Mouse (Mus musculus) heart, embryonic 14.5 days (tissue): ENCODE results near the gene Tmem121. TPM values are rescaled to one million over a fixed set of nuclear protein-coding genes. Genes with fewer than 3 reads are reported as not detected.

Experiments
- ATAC-seq: fragments of 200-750 bp; cut with Nextera tagmentation; 2 replicates; pipeline ENCODE4 v1.8.0; 2017; ENCODE audit warnings: low read depth, moderate TSS enrichment; ENCODE audit not compliant: insufficient number of reproducible peaks, insufficient read depth, low FRiP score
- H3K27ac ChIP-seq, 2 experiments: fragments of 200-500 bp in 1 of 2; fragments of 300-500 bp in 1 of 2; sonication (generic) in 1 of 2; replicated peaks in 1 of 2; 2 replicates each; pipeline ENCODE4 v1.5.1; 2012 to 2014; ENCODE audit warnings: low read depth in 2 of 2, low read length in 2 of 2, control low read depth in 1 of 2, mild to moderate bottlenecking in 1 of 2, mixed read lengths in 1 of 2; ENCODE audit not compliant: control insufficient read depth in 1 of 2, insufficient read depth in 1 of 2
- H3K27me3 ChIP-seq: fragments of 300-500 bp; sonication (generic); 2 replicates; pipeline ENCODE4 v1.6.1; 2014; ENCODE audit warnings: mild to moderate bottlenecking, low read length, control low read depth; ENCODE audit not compliant: control insufficient read depth, insufficient read depth
- H3K36me3 ChIP-seq: fragments of 300-500 bp; sonication (generic); 2 replicates; pipeline ENCODE4 v1.6.1; 2014; ENCODE audit warnings: mild to moderate bottlenecking, control low read depth, low read length, mixed read lengths; ENCODE audit not compliant: control insufficient read depth, insufficient read depth
- H3K4me1 ChIP-seq, 2 experiments: fragments of 200-500 bp in 1 of 2; fragments of 300-500 bp in 1 of 2; sonication (generic) in 1 of 2; 2 replicates each; pipeline ENCODE4 v1.6.1; 2012 to 2014; ENCODE audit warnings: low read length in 2 of 2, control low read depth in 1 of 2, mixed read lengths in 1 of 2; ENCODE audit not compliant: control insufficient read depth in 2 of 2, insufficient read depth in 2 of 2
- H3K4me2 ChIP-seq: fragments of 300-500 bp; sonication (generic); 2 replicates; pipeline ENCODE4 v1.6.1; 2014; ENCODE audit warnings: mild to moderate bottlenecking, low read length
- H3K4me3 ChIP-seq, 2 experiments: fragments of 200-500 bp in 1 of 2; fragments of 300-500 bp in 1 of 2; sonication (generic) in 1 of 2; 2 replicates each; pipeline ENCODE4 v1.5.1; 2012 to 2014; ENCODE audit warnings: low read length in 2 of 2, mild to moderate bottlenecking in 2 of 2, control low read depth in 1 of 2, low read depth in 1 of 2, moderate library complexity in 1 of 2; ENCODE audit not compliant: control insufficient read depth in 1 of 2, insufficient read depth in 1 of 2
- H3K9ac ChIP-seq: fragments of 300-500 bp; sonication (generic); 2 replicates; pipeline ENCODE4 v1.6.1; 2014; ENCODE audit warnings: mild to moderate bottlenecking, low read length
- H3K9me3 ChIP-seq: fragments of 300-500 bp; sonication (generic); 2 replicates; pipeline ENCODE4 v1.6.1; 2016; ENCODE audit warnings: low read length, control low read depth; ENCODE audit not compliant: control insufficient read depth
- WGBS: fragments of 180-500 bp; shearing (Covaris S2); extraction: QIAGEN DNeasy Blood & Tissue Kit; methylation state at CpG from one replicate; pipeline ENCODE4 v1.1.7; 2014; 5-methylcytosine and 5-hydroxymethylcytosine counted together
- polyA plus RNA-seq: library from polyadenylated mRNA; unstranded; fragments of >200 nt; fragmentation: Nextera tagmentation; extraction: Ambion mirVana; gene quantifications from 2 replicates; pipeline ENCODE4 v1.2.1, GENCODE M21; 2014

Gene Tmem121
- polyA plus RNA-seq, 1 experiment from 2014 or later, result 1.2 TPM

- Histone ChIP-seq H3K9me3 (no peaks in the 10 kb centered on the region), H3K4me3 (no peak overlapping the region), H3K4me1 (peaks cover 0 to 2% of the 10 kb centered on the region in 2 experiments; a peak in 1 of 4 replicates), H3K9ac (no peak overlapping the region), H3K36me3 (no peaks in the 10 kb centered on the region), H3K4me2 (no peak overlapping the region), H3K27me3 (no peaks in the 10 kb centered on the region), H3K27ac (no peak overlapping the region)
- no peak for ATAC-seq
- WGBS, result 27% methylated on average over 11 of the region's 11 CpGs
Observed at GRCm38 (mm10) chr12:113217306-113218242, 31.8 kb downstream of the Tmem121 start.

- H3K27ac ChIP-seq, result no peak overlapping the region
- ATAC-seq, result no peak
- no peaks in the 10 kb centered on the region for H3K9me3 ChIP-seq
- no peak overlapping the region for H3K4me2 ChIP-seq
- H3K36me3 ChIP-seq, result no peaks in the 10 kb centered on the region
- peaks cover 0 to 2% of the 10 kb centered on the region in 2 experiments; a peak in 1 of 4 replicates for H3K4me1 ChIP-seq
- H3K9ac ChIP-seq, result no peak overlapping the region
- no peak overlapping the region for H3K4me3 ChIP-seq
- WGBS, result 48% methylated on average over 4 of the region's 4 CpGs
- H3K27me3 ChIP-seq, result no peaks in the 10 kb centered on the region
Observed at GRCm38 (mm10) chr12:113219867-113220266, 34.1 kb downstream of the Tmem121 start.

DNA sequence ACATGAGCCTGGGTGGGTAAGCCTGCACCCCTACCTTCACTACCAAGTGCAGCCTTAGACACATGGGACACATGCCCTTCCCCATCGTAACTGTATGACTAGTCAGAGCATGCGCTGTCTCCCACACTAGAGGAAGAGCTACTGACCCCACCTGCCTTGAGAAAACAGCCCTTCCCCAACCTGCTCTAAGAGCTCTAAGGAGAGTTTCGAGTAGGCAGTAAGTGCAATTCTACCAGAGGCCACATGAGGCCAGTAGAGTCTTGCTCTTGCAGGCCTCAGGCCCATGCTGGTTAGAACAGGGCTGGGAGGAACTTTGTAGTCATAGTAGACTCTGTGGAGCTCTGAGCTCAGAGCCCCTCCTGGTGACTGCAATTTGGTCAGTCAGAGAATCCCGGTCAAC, 34.7 kb downstream of the Tmem121 start:
- WGBS, result 29% methylated on average over 4 of the region's 4 CpGs
- Histone ChIP-seq H3K4me3 (no peak overlapping the region), H3K4me2 (no peak overlapping the region), H3K4me1 (peaks cover 0 to 2% of the 10 kb centered on the region in 2 experiments; a peak in 1 of 4 replicates), H3K27ac (no peak overlapping the region), H3K27me3 (no peaks in the 10 kb centered on the region), H3K9ac (no peak overlapping the region), H3K9me3 (no peaks in the 10 kb centered on the region), H3K36me3 (no peaks in the 10 kb centered on the region)
- no peak for ATAC-seq

DNA sequence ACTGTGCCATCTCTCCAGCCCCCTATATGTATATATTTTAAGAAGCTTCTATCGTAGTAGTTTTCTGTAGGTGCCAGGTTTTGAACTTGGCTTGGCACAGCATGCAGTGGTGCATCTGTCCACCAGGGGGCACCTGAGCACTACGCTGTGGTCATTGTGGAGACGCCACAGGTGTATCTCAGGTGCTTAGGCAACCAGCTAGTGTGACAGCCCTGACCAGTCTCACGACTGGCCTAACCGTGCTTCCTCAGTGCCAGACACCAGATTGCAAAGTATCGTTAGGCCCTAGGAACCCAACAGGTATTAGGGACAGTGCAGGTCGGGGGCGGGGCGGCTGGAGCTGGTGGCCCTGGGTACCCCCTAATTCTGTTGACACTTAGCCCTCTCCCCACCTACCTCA, 35.6 kb downstream of the Tmem121 start:
- ATAC-seq, result no peak; the same call in 1 of the 2 replicates
- 67% methylated on average over 9 of the region's 9 CpGs for WGBS

DNA sequence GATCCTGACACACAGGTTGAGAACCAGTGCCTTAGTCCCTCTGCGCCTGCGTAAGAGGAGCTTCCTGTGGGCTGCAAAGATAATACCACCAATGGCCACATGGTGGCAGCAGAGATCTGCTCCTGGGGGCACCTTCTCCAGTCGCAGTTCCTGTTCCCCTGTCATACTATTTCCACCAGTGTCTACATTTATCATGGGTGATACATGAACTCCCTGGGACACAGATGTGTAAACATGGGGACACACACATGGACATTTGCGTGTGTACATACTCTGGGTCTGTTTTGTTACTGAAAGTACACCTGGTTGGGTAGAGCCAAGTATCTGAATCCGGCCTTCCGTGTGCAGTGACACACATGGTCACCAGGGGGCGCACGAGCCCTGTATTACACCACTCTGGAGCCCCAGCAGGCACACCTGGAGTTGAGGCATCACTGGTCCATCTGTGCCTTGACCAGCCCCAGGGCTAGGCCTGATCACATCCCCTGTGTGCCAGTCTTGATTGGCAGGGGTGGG, 36.4 kb downstream of the Tmem121 start:
- H3K27ac ChIP-seq, result no peak overlapping the region
- WGBS, result 15% methylated on average over 8 of the region's 8 CpGs
- no peaks in the 10 kb centered on the region for H3K27me3 ChIP-seq
- H3K9me3 ChIP-seq, result no peaks in the 10 kb centered on the region
- no peak overlapping the region for H3K4me3 ChIP-seq
- H3K36me3 ChIP-seq, result no peaks in the 10 kb centered on the region
- H3K9ac ChIP-seq, result no peak overlapping the region
- ATAC-seq, result peak; percentile 31; the same call in 1 of the 2 replicates
- H3K4me2 ChIP-seq, result peak overlapping the region; percentile 45
- H3K4me1 ChIP-seq, result peaks cover 0 to 2% of the 10 kb centered on the region in 2 experiments; a peak in 1 of 4 replicates

More for the DNA sequence above, 35.6 kb downstream of the Tmem121 start:
- no peak overlapping the region for H3K27ac ChIP-seq
- no peaks in the 10 kb centered on the region for H3K27me3 ChIP-seq
- H3K4me3 ChIP-seq, result no peak overlapping the region
- peaks cover 0 to 2% of the 10 kb centered on the region in 2 experiments; a peak in 1 of 4 replicates for H3K4me1 ChIP-seq
- no peaks in the 10 kb centered on the region for H3K36me3 ChIP-seq
- H3K4me2 ChIP-seq, result no peak overlapping the region
- no peak overlapping the region for H3K9ac ChIP-seq
- H3K9me3 ChIP-seq, result no peaks in the 10 kb centered on the region

- H3K36me3 ChIP-seq, result no peaks in the 10 kb centered on the region
- H3K27ac ChIP-seq, result no peak overlapping the region
- no peak overlapping the region for H3K4me3 ChIP-seq
- no peaks in the 10 kb centered on the region for H3K9me3 ChIP-seq
- H3K4me2 ChIP-seq, result no peak overlapping the region
- no peak overlapping the region for H3K9ac ChIP-seq
- 31% methylated on average over 6 of the region's 6 CpGs for WGBS
- peaks cover 0 to under 1% of the 10 kb centered on the region in 2 experiments; a peak in 1 of 4 replicates for H3K4me1 ChIP-seq
- H3K27me3 ChIP-seq, result no peaks in the 10 kb centered on the region
- ATAC-seq, result 0 out of 2 replicates have a peak, but pooled peaks have one; percentile 19
Observed at GRCm38 (mm10) chr12:113222748-113223147, 37.0 kb downstream of the Tmem121 start.

DNA sequence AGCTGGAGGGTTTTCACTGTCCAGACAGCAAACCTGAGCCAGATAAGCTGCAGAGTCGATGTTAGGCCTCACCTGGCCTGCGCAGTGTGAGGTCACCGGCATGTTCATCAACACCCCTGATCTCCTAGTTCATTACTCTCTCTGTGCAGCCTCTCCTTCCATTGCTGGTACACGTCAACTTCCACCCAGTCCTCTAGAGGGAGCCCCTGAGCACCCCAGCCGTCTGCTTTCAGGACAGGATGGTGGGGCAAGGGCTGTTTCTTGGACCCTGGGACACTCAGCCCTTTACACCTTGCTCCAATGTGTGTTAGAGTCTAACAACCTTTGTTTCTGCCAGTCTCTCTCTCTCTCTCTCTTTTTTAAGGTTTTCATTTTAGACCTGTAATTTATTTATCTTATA, 38.5 kb downstream of the Tmem121 start:
- 64% methylated on average over 5 of the region's 5 CpGs for WGBS
- no peak overlapping the region for H3K9ac ChIP-seq

More for the DNA sequence above, 38.5 kb downstream of the Tmem121 start:
- no peaks in the 10 kb centered on the region for H3K36me3 ChIP-seq
- H3K4me1 ChIP-seq, result no peaks in the 10 kb centered on the region
- no peak for ATAC-seq
- no peaks in the 10 kb centered on the region for H3K27me3 ChIP-seq
- H3K9me3 ChIP-seq, result no peaks in the 10 kb centered on the region
- H3K27ac ChIP-seq, result no peak overlapping the region
- H3K4me3 ChIP-seq, result no peak overlapping the region
- H3K4me2 ChIP-seq, result no peak overlapping the region
